Mouse (Mus musculus) kidney, adult 8-10 months (tissue): ENCODE measurements at regions not wholly inside any gene's neighbourhood (a gene's known extent, or its start where the extent isn't known, plus 50 kb on each side); places are given as distances from the start of the nearest gene placed in this dataset.
A peak's percentile ranks its signal among the peaks of the same experiment; 100 is the strongest.

Experiments used
- DNase-seq, 2 experiments: peaks; one replicate each; pipeline ENCODE4 v3.0.0; 2022

GRCm38 (mm10) chr15:62567431-62567830 is 1277.5 kb downstream of the Gsdmc2 start:
- no peak for DNase-seq

- peak; percentile 50 to 58 for DNase-seq
These were observed 1278.9 kb downstream of the Gsdmc2 start for GRCm38 (mm10) chr15:62566106-62566511.

- peak; percentile 81 to 82 for DNase-seq
These were observed 1311.7 kb downstream of the Gsdmc2 start for GRCm38 (mm10) chr15:62533233-62533632.

- DNase-seq = no peak
These were observed 1316.0 kb downstream of the Gsdmc2 start for GRCm38 (mm10) chr15:62528975-62529374.

- no peak for DNase-seq
These were observed 1320.3 kb downstream of the Gsdmc2 start for GRCm38 (mm10) chr15:62524628-62525027.

GRCm38 (mm10) chr15:62524135-62524534 is 1320.8 kb downstream of the Gsdmc2 start:
- no peak for DNase-seq

- no peak for DNase-seq
These were observed 1331.5 kb downstream of the Gsdmc2 start for GRCm38 (mm10) chr15:62513462-62513861.

- no peak for DNase-seq
These were observed 1333.5 kb downstream of the Gsdmc2 start for GRCm38 (mm10) chr15:62511461-62511860.

GRCm38 (mm10) chr15:62503866-62504265 is 1341.1 kb downstream of the Gsdmc2 start:
- DNase-seq = no peak

GRCm38 (mm10) chr15:62500966-62501365 is 1344.0 kb downstream of the Gsdmc2 start:
- peak; percentile 78 to 91 for DNase-seq

- DNase-seq = no peak
These were observed 1344.5 kb downstream of the Gsdmc2 start for GRCm38 (mm10) chr15:62500522-62500921.

GRCm38 (mm10) chr15:62496193-62496592 is 1348.8 kb downstream of the Gsdmc2 start:
- no peak for DNase-seq

- peak in 1 of 2 experiments; percentile 12 for DNase-seq
These were observed 1352.6 kb downstream of the Gsdmc2 start for GRCm38 (mm10) chr15:62492350-62492749.

- no peak for DNase-seq
These were observed 1354.4 kb downstream of the Gsdmc2 start for GRCm38 (mm10) chr15:62490548-62490947.

- DNase-seq = no peak
These were observed 1358.4 kb downstream of the Gsdmc2 start for GRCm38 (mm10) chr15:62486540-62486939.

- DNase-seq = no peak
These were observed 1360.6 kb downstream of the Gsdmc2 start for GRCm38 (mm10) chr15:62484350-62484749.

GRCm38 (mm10) chr15:62483534-62483933 is 1361.4 kb downstream of the Gsdmc2 start:
- DNase-seq = no peak

- no peak for DNase-seq
These were observed 1362.6 kb downstream of the Gsdmc2 start for GRCm38 (mm10) chr15:62482357-62482756.

- no peak for DNase-seq
These were observed 1367.2 kb downstream of the Gsdmc2 start for GRCm38 (mm10) chr15:62477779-62478178.

GRCm38 (mm10) chr15:62476452-62476851 is 1368.5 kb downstream of the Gsdmc2 start:
- DNase-seq = no peak

- no peak for DNase-seq
These were observed 1374.2 kb downstream of the Gsdmc2 start for GRCm38 (mm10) chr15:62470683-62471331.

- no peak for DNase-seq
These were observed 1376.9 kb downstream of the Gsdmc2 start for GRCm38 (mm10) chr15:62468076-62468475.

GRCm38 (mm10) chr15:62466856-62467255 is 1378.1 kb downstream of the Gsdmc2 start:
- no peak for DNase-seq

- no peak for DNase-seq
These were observed 1379.7 kb downstream of the Gsdmc2 start for GRCm38 (mm10) chr15:62465026-62465839.
